Mouse (Mus musculus) activated CD4-positive, CD25-positive, alpha-beta regulatory T cell (primary cell): ENCODE measurements around the gene Olfr1116. TPM values are rescaled to one million over a fixed set of nuclear protein-coding genes. Genes with fewer than 3 reads are reported as not detected.

ENCODE experiments used
- polyA plus RNA-seq, 2 experiments: library from polyadenylated mRNA; unstranded; fragments of 100-300 nt; shearing (Covaris generic); gene quantifications; one replicate each; pipeline ENCODE4 v1.2.1; 2017

The Olfr1116 gene
- polyA plus RNA-seq: under 1 TPM in 1 of 2 experiments, not detected in 1; 0.17 TPM

GRCm38 (mm10) chr2:87267234-87267633 lies at the start of gene Olfr1116:
Gene Olfr1116 (plus strand): TSS chr2:87267534.

GRCm38 (mm10) chr2:87247713-87248112 lies 19.6 kb upstream of the Olfr1116 start, which contains the start of gene Olfr1115:
Gene Olfr1115 (plus strand): TSS chr2:87248013.

GRCm38 (mm10) chr2:87307281-87307680 lies 39.9 kb downstream of the Olfr1116 start, which contains the start of gene Olfr1118:
Gene Olfr1118 (plus strand): TSS chr2:87307581.

Other genes starting within 250 kb of the Olfr1116 start
- not detected for gene Olfr1104, start 240.5 kb upstream of the Olfr1116 start, polyA plus RNA-seq
- under 1 TPM; 0.11 TPM for gene Olfr1105, start 231.0 kb upstream of the Olfr1116 start, polyA plus RNA-seq
- under 1 TPM in 1 of 2 experiments, not detected in 1; 0.18 TPM for gene Olfr1106, start 215.3 kb upstream of the Olfr1116 start, polyA plus RNA-seq
- not detected for gene Olfr1107, start 191.7 kb upstream of the Olfr1116 start, polyA plus RNA-seq
- gene Olfr1109, start 171.5 kb upstream of the Olfr1116 start, polyA plus RNA-seq: under 1 TPM in 1 of 2 experiments, not detected in 1; 0.23 TPM
- not detected for gene Olfr259, start 153.0 kb upstream of the Olfr1116 start, polyA plus RNA-seq
- gene Olfr1110, start 127.2 kb upstream of the Olfr1116 start, polyA plus RNA-seq: not detected
- gene Olfr1111, start 114.9 kb upstream of the Olfr1116 start, polyA plus RNA-seq: not detected
- not detected for gene Olfr1112, start 79.7 kb upstream of the Olfr1116 start, polyA plus RNA-seq
- not detected for gene Olfr1113, start 58.6 kb upstream of the Olfr1116 start, polyA plus RNA-seq
- gene Olfr1115, start 19.5 kb upstream of the Olfr1116 start, polyA plus RNA-seq: not detected
- gene Olfr1118, start 40.0 kb downstream of the Olfr1116 start, polyA plus RNA-seq: under 1 TPM in 1 of 2 experiments, not detected in 1; 0.09 TPM
- under 1 TPM in 1 of 2 experiments, not detected in 1; 0.10 TPM for gene Olfr1120, start 87.3 kb downstream of the Olfr1116 start, polyA plus RNA-seq
- gene Olfr1121, start 102.4 kb downstream of the Olfr1116 start, polyA plus RNA-seq: not detected
- gene Olfr1122, start 118.3 kb downstream of the Olfr1116 start, polyA plus RNA-seq: under 1 TPM in 1 of 2 experiments, not detected in 1; 0.21 TPM
- gene Olfr1123, start 149.1 kb downstream of the Olfr1116 start, polyA plus RNA-seq: under 1 TPM in 1 of 2 experiments, not detected in 1; 0.22 TPM
- gene Olfr1124, start 162.7 kb downstream of the Olfr1116 start, polyA plus RNA-seq: under 1 TPM; 0.13 to 0.14 TPM
- gene Olfr1126, start 186.4 kb downstream of the Olfr1116 start, polyA plus RNA-seq: not detected
- gene Pramel7, start 229.6 kb downstream of the Olfr1116 start, polyA plus RNA-seq: under 1 TPM in 1 of 2 experiments, not detected in 1; 0.27 TPM
- gene Pramel6, start 239.0 kb downstream of the Olfr1116 start, polyA plus RNA-seq: not detected